Mouse (Mus musculus) testis, adult 2 months (tissue): ENCODE data around the gene Tmem230.

Experiments used
- CTCF ChIP-seq: fragments of 200-500 bp; IDR thresholded peaks from 2 replicates; pipeline ENCODE4 v1.5.1; 2012; ENCODE audit warnings: low read depth, mild to moderate bottlenecking, inconsistent platforms, low read length, moderate library complexity; ENCODE audit not compliant: control insufficient read depth, insufficient read depth, insufficient replicate concordance
- POLR2A ChIP-seq: fragments of 200-500 bp; IDR thresholded peaks from 2 replicates; pipeline ENCODE4 v1.6.1; 2012; ENCODE audit warnings: low read depth, mild to moderate bottlenecking, inconsistent platforms, low read length, moderate library complexity; ENCODE audit not compliant: control insufficient read depth

DNA sequence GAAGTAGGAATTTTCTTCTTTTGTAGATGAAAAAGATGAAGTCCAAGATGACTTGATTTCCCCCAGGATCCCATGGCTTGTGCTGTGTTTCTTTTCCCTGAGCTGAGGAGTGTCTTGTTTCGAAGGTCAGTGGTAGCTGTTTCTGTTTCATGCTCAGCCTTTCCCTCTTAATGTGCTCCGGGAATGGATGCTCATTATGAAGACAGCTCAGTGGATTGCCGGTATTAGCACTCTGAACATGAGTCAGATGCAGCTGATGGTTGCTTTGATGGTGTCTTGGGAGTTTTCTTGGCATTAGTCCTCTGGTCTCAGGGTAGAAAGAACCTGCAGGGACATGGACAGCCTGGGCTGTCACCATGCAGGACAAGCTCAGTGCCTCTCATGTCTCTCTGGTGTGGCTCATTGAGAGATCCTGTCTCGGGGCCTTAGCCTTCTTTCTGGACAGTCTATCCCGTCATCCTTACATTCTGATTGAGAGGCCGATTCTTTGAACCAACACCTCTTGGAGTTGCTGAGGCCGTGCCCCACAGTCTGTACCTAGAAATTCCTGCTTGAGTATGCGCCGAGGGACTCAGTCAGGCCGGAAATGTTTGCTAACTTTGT, 33.0 kb upstream of the Tmem230 start:
- TF ChIP-seq CTCF, result no peak
- no peak for TF ChIP-seq POLR2A
